Mouse (Mus musculus): ENCODE data around the gene Acaca.

Gene Acaca

GRCm38 (mm10) chr11:84442554-84443331 is 313.3 kb downstream of the Acaca start:
- DNase-seq (ENCODE audit: extremely low read depth, low read depth, low spot score): no peak
